Mouse (Mus musculus) G1E (cell line): Measurements from ENCODE around the gene Fam129c.

Experiments
- CTCF ChIP-seq: IDR thresholded peaks from 2 replicates; pipeline ENCODE4 v1.5.1; 2012; ENCODE audit warnings: low read depth, low read length, inconsistent platforms, mixed read lengths
- GATA1 ChIP-seq: IDR thresholded peaks from 2 replicates; pipeline ENCODE4 v1.6.1; 2012; ENCODE audit warnings: borderline replicate concordance, low read length, inconsistent platforms, mixed read lengths
- GATA2 ChIP-seq: IDR thresholded peaks from 2 replicates; pipeline ENCODE4 v1.6.1; 2012; ENCODE audit warnings: low read depth, low read length, inconsistent platforms, borderline replicate concordance
- POLR2AphosphoS5 ChIP-seq: IDR thresholded peaks from 2 replicates; pipeline ENCODE4 v1.6.1; 2012; ENCODE audit warnings: low read depth, low read length, inconsistent platforms; ENCODE audit not compliant: insufficient replicate concordance
- TAL1 ChIP-seq: conservative IDR thresholded peaks from 2 replicates; pipeline ENCODE4 v1.6.1; 2012; ENCODE audit warnings: low read depth, low read length, inconsistent platforms, mixed read lengths

GRCm38 (mm10) chr8:71594324-71594722 lies 3.1 kb upstream of the Fam129c start:
- no peak for TF ChIP-seq CTCF
- no peak for TF ChIP-seq TAL1
- TF ChIP-seq GATA1: no peak
- no peak for TF ChIP-seq GATA2
- no peak for TF ChIP-seq POLR2AphosphoS5
